Mouse (Mus musculus) heart, embryonic 14.5 days (tissue): ENCODE data around the gene Furin. TPM values are rescaled to one million over a fixed set of nuclear protein-coding genes. Genes with fewer than 3 reads are reported as not detected.

Experiments used
- ATAC-seq: fragments of 200-750 bp; cut with Nextera tagmentation; 2 replicates; pipeline ENCODE4 v1.8.0; 2017; ENCODE audit warnings: low read depth, moderate TSS enrichment; ENCODE audit not compliant: insufficient number of reproducible peaks, insufficient read depth, low FRiP score
- H3K27ac ChIP-seq, 2 experiments: fragments of 200-500 bp in 1 of 2; fragments of 300-500 bp in 1 of 2; sonication (generic) in 1 of 2; replicated peaks in 1 of 2; 2 replicates each; pipeline ENCODE4 v1.5.1; 2012 to 2014; ENCODE audit warnings: low read depth in 2 of 2, low read length in 2 of 2, control low read depth in 1 of 2, mild to moderate bottlenecking in 1 of 2, mixed read lengths in 1 of 2; ENCODE audit not compliant: control insufficient read depth in 1 of 2, insufficient read depth in 1 of 2
- H3K27me3 ChIP-seq: fragments of 300-500 bp; sonication (generic); 2 replicates; pipeline ENCODE4 v1.6.1; 2014; ENCODE audit warnings: mild to moderate bottlenecking, low read length, control low read depth; ENCODE audit not compliant: control insufficient read depth, insufficient read depth
- H3K36me3 ChIP-seq: fragments of 300-500 bp; sonication (generic); 2 replicates; pipeline ENCODE4 v1.6.1; 2014; ENCODE audit warnings: mild to moderate bottlenecking, control low read depth, low read length, mixed read lengths; ENCODE audit not compliant: control insufficient read depth, insufficient read depth
- H3K4me1 ChIP-seq, 2 experiments: fragments of 200-500 bp in 1 of 2; fragments of 300-500 bp in 1 of 2; sonication (generic) in 1 of 2; 2 replicates each; pipeline ENCODE4 v1.6.1; 2012 to 2014; ENCODE audit warnings: low read length in 2 of 2, control low read depth in 1 of 2, mixed read lengths in 1 of 2; ENCODE audit not compliant: control insufficient read depth in 2 of 2, insufficient read depth in 2 of 2
- H3K4me2 ChIP-seq: fragments of 300-500 bp; sonication (generic); 2 replicates; pipeline ENCODE4 v1.6.1; 2014; ENCODE audit warnings: mild to moderate bottlenecking, low read length
- H3K4me3 ChIP-seq, 2 experiments: fragments of 200-500 bp in 1 of 2; fragments of 300-500 bp in 1 of 2; sonication (generic) in 1 of 2; 2 replicates each; pipeline ENCODE4 v1.5.1; 2012 to 2014; ENCODE audit warnings: low read length in 2 of 2, mild to moderate bottlenecking in 2 of 2, control low read depth in 1 of 2, low read depth in 1 of 2, moderate library complexity in 1 of 2; ENCODE audit not compliant: control insufficient read depth in 1 of 2, insufficient read depth in 1 of 2
- H3K9ac ChIP-seq: fragments of 300-500 bp; sonication (generic); 2 replicates; pipeline ENCODE4 v1.6.1; 2014; ENCODE audit warnings: mild to moderate bottlenecking, low read length
- H3K9me3 ChIP-seq: fragments of 300-500 bp; sonication (generic); 2 replicates; pipeline ENCODE4 v1.6.1; 2016; ENCODE audit warnings: low read length, control low read depth; ENCODE audit not compliant: control insufficient read depth
- WGBS: fragments of 180-500 bp; shearing (Covaris S2); extraction: QIAGEN DNeasy Blood & Tissue Kit; methylation state at CpG from one replicate; pipeline ENCODE4 v1.1.7; 2014; 5-methylcytosine and 5-hydroxymethylcytosine counted together
- polyA plus RNA-seq: library from polyadenylated mRNA; unstranded; fragments of >200 nt; fragmentation: Nextera tagmentation; extraction: Ambion mirVana; gene quantifications from 2 replicates; pipeline ENCODE4 v1.2.1, GENCODE M21; 2014

The Furin gene
- polyA plus RNA-seq, 1 experiment from 2014 or later: 25.2 TPM

DNA sequence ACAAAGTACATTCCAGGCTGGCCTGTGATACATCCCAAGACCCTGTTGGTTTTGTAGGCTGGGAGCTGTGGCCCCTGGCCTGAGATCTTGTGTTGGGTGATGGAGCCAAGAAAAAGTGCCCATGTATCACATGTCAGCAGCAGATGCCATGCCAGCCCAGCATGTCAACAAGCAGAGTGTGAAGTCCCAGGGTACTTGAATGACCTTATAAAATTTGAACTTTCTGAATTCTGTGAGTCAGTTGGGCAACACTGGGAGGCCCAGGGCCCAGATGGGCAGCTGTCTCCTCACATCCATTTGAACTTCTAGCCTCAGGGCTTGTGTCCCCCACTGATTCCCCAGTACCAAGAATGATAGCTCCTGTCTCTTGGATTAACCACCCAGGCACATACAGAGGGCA lies 12.4 kb upstream of the Furin start:
- Histone ChIP-seq H3K27me3 (no peaks in the 10 kb centered on the region), H3K27ac (no peak overlapping the region), H3K4me3 (no peak overlapping the region), H3K9ac (no peak overlapping the region), H3K4me2 (no peak overlapping the region), H3K9me3 (no peaks in the 10 kb centered on the region), H3K4me1 (peaks cover 4 to 6% of the 10 kb centered on the region in 2 experiments; a peak in 3 of 4 replicates), H3K36me3 (no peaks in the 10 kb centered on the region)
- ATAC-seq: no peak

- Histone ChIP-seq H3K27ac (no peak overlapping the region), H3K9me3 (no peaks in the 10 kb centered on the region), H3K27me3 (no peaks in the 10 kb centered on the region), H3K4me2 (no peak overlapping the region), H3K9ac (no peak overlapping the region), H3K4me1 (peaks cover 4 to 6% of the 10 kb centered on the region in 2 experiments; a peak in 3 of 4 replicates), H3K36me3 (no peaks in the 10 kb centered on the region), H3K4me3 (no peak overlapping the region)
- no peak for ATAC-seq
- 64% methylated on average over 7 of the region's 7 CpGs for WGBS
These were observed 11.7 kb upstream of the Furin start for GRCm38 (mm10) chr7:80416969-80417368.

DNA sequence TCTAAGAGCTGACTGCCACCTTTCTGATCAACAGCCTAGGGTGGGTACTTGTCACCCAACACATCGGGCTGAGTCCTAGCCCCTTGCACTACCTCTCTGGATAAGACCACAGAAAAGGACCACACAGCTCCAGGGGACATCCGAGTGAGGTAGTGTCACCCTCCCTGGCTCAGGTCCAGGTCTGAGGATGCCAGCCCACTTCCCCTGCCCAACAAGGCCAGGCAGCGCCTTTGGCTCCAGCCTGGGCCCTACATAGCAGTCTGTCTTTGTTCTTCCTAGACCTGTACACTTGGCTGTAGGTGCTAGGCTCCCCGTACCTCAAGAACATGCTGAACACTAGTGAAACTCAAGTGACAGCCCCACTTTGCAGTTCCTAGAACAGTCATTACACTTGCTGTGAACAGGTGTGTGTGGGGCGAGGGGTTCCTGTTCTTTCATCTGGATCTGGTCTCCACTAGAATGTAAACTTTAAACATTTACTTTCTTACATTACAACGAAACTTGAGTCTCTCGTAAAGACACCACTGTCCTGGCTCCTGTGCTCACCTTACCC lies 9.1 kb upstream of the Furin start:
- H3K27ac ChIP-seq: no peak overlapping the region

DNA sequence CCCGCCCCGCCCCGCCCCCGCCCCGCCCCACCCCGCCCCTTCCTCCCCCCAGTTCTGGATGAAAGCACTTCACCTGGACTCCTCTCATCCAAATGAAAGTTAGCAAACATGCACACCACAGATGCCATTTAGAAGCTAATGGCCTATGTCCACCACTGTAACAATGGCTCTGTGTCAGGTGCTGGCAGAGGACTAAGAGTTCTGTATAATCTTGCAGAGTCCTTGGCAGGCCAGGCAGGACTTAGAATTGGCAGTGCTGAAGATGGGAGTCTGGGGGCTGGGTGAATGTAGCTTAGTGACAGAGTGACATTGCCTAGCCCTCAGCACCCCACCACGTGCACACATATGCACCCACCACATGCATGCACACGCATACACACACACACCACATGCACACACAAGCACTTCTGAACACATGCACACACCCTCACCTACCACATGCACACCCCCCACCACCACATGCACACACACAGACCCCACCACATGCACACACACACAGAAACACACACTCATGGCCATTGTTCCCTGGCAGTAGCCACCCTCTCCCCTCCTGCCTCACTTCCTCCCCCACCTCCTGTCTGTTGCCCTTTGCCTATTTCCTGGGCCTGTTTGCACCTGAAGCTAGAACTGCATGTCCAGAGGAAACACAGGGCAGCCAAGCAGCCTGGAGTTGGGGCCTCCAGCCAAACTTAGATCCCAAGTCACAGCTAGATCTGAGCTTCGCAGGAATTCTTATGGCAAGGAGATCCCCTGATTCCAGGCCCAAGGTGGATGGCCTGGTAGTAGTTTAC lies 8.5 kb upstream of the Furin start:
- H3K27me3 ChIP-seq: no peaks in the 10 kb centered on the region
- no peak overlapping the region for H3K4me3 ChIP-seq
- H3K27ac ChIP-seq: no peak overlapping the region
- H3K9me3 ChIP-seq: no peaks in the 10 kb centered on the region
- H3K9ac ChIP-seq: no peak overlapping the region
- WGBS: 68% methylated on average over 9 of the region's 9 CpGs
- no peak overlapping the region for H3K4me2 ChIP-seq
- 0 out of 4 replicates have a peak, but pooled peaks cover 0 to 5% of the 10 kb centered on the region in 2 experiments for H3K4me1 ChIP-seq
- H3K36me3 ChIP-seq: no peaks in the 10 kb centered on the region
- ATAC-seq: no peak

More for the DNA sequence above, 9.1 kb upstream of the Furin start:
- Histone ChIP-seq H3K36me3 (no peaks in the 10 kb centered on the region), H3K4me2 (no peak overlapping the region), H3K27me3 (no peaks in the 10 kb centered on the region), H3K4me1 (0 out of 4 replicates have a peak, but pooled peaks cover 0 to 5% of the 10 kb centered on the region in 2 experiments), H3K4me3 (no peak overlapping the region), H3K9ac (no peak overlapping the region), H3K9me3 (no peaks in the 10 kb centered on the region)
- 78% methylated on average over 7 of the region's 7 CpGs for WGBS
- no peak for ATAC-seq

DNA sequence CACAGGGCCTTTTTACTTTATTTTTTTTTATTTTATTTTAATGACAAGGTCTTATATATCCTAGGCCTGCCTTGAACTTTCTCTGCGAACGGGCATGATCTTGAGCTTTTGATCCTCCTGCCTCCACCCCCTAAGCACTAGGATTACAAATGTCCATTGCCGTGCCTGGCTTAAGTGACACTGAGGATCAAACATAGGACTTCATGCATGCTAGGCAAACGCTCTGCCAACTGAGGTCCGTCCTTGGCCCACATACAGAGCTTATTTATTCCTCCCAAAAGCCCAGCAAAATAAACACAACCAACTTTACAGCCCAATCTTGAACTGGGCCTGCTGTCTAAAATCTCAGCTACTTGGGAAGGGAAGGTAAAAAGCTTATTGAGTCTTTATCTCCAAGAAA lies 7.5 kb upstream of the Furin start:
- no peak overlapping the region for H3K27ac ChIP-seq
- no peak overlapping the region for H3K4me2 ChIP-seq
- no peak overlapping the region for H3K9ac ChIP-seq
- H3K36me3 ChIP-seq: no peaks in the 10 kb centered on the region
- H3K4me1 ChIP-seq: 0 out of 4 replicates have a peak, but pooled peaks cover 0 to 5% of the 10 kb centered on the region in 2 experiments
- no peak for ATAC-seq
- H3K9me3 ChIP-seq: no peaks in the 10 kb centered on the region
- WGBS: 83% methylated on average over 5 of the region's 5 CpGs
- no peak overlapping the region for H3K4me3 ChIP-seq
- H3K27me3 ChIP-seq: no peaks in the 10 kb centered on the region

GRCm38 (mm10) chr7:80412279-80412678 lies 7.0 kb upstream of the Furin start:
- Histone ChIP-seq H3K9ac (no peak overlapping the region), H3K9me3 (no peaks in the 10 kb centered on the region), H3K27ac (no peak overlapping the region), H3K36me3 (no peaks in the 10 kb centered on the region), H3K4me2 (no peak overlapping the region), H3K27me3 (no peaks in the 10 kb centered on the region), H3K4me3 (no peak overlapping the region), H3K4me1 (0 out of 4 replicates have a peak, but pooled peaks cover 0 to 5% of the 10 kb centered on the region in 2 experiments)
- 75% methylated on average over 10 of the region's 10 CpGs for WGBS
- ATAC-seq: no peak

DNA sequence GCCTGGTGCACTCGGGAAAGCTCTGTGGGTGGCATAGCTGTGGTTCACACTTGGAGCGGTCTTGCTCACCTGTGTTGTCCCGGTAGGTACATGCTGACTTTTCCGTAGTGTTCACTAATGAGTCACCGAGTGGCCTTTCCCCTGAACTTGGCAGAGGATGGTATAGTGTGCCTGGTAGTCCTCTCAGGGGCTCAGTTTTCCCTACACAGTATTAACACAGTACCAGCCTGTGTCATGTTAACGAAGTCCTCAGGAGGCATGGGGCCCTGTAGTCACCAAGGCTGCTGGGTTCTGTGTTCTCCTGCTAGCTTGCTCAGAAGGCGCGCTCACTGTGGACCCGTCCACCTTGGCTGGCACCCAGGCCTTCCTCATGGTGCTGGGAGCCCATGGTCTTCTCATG lies 5.1 kb upstream of the Furin start:
- Histone ChIP-seq H3K27me3 (no peaks in the 10 kb centered on the region), H3K4me1 (0 out of 4 replicates have a peak, but pooled peaks cover 0 to 5% of the 10 kb centered on the region in 2 experiments), H3K36me3 (no peaks in the 10 kb centered on the region), H3K4me3 (no peak overlapping the region), H3K27ac (no peak overlapping the region), H3K9ac (no peak overlapping the region), H3K4me2 (no peak overlapping the region), H3K9me3 (no peaks in the 10 kb centered on the region)
- 84% methylated on average over 9 of the region's 9 CpGs for WGBS
- ATAC-seq: no peak
